Mouse (Mus musculus) hindbrain, embryonic 15.5 days (tissue): ENCODE results near the gene Pik3cd. TPM values are rescaled to one million over a fixed set of nuclear protein-coding genes. Genes with fewer than 3 reads are reported as not detected.

Source experiments
- ATAC-seq: fragments of 200-750 bp; cut with Nextera tagmentation; 2 replicates; pipeline ENCODE4 v1.8.0; 2017; ENCODE audit warnings: low read depth, moderate number of reproducible peaks, moderate TSS enrichment; ENCODE audit not compliant: low FRiP score
- H3K27ac ChIP-seq: fragments of 300-500 bp; sonication (generic); replicated peaks from 2 replicates; pipeline ENCODE4 v1.5.1; 2015; ENCODE audit warnings: mild to moderate bottlenecking, inconsistent platforms
- H3K27me3 ChIP-seq: fragments of 300-500 bp; sonication (generic); 2 replicates; pipeline ENCODE4 v1.6.1; 2015; ENCODE audit warnings: control low read depth, inconsistent platforms
- H3K36me3 ChIP-seq: fragments of 300-500 bp; sonication (generic); 2 replicates; pipeline ENCODE4 v1.6.1; 2015; ENCODE audit warnings: control low read depth, inconsistent platforms
- H3K4me1 ChIP-seq: fragments of 300-500 bp; sonication (generic); replicated peaks from 2 replicates; pipeline ENCODE4 v1.6.1; 2015; ENCODE audit warnings: control low read depth, inconsistent platforms
- H3K4me2 ChIP-seq: fragments of 300-500 bp; sonication (generic); 2 replicates; pipeline ENCODE4 v1.6.1; 2015; ENCODE audit warnings: moderate library complexity, mild to moderate bottlenecking, inconsistent platforms
- H3K4me3 ChIP-seq: fragments of 300-500 bp; sonication (generic); 2 replicates; pipeline ENCODE4 v1.5.1; 2015; ENCODE audit warnings: mild to moderate bottlenecking, inconsistent platforms
- H3K9ac ChIP-seq: fragments of 300-500 bp; sonication (generic); 2 replicates; pipeline ENCODE4 v1.6.1; 2015; ENCODE audit warnings: inconsistent platforms
- H3K9me3 ChIP-seq: fragments of 300-500 bp; sonication (generic); 2 replicates; pipeline ENCODE4 v1.6.1; 2016; ENCODE audit warnings: control low read depth, inconsistent platforms
- WGBS: fragments of 180-500 bp; shearing (Covaris S2); methylation state at CpG from one replicate; pipeline ENCODE4 v1.1.7; 2015; 5-methylcytosine and 5-hydroxymethylcytosine counted together
- polyA plus RNA-seq: library from polyadenylated mRNA; unstranded; fragments of >200 nt; fragmentation: Nextera tagmentation; extraction: Ambion mirVana; gene quantifications from 2 replicates; pipeline ENCODE4 v1.2.1, GENCODE M21; 2015

Gene Pik3cd
- polyA plus RNA-seq, 1 experiment from 2014 or later = 16.6 TPM

GRCm38 (mm10) chr4:149608309-149608638 lies 94.1 kb downstream of the Pik3cd start:
- H3K9ac ChIP-seq = no peak overlapping the region
- no peak overlapping the region for H3K4me2 ChIP-seq
- 92% methylated on average over 6 of the region's 6 CpGs for WGBS

GRCm38 (mm10) chr4:149607591-149608308 lies 94.6 kb downstream of the Pik3cd start:
- Histone ChIP-seq H3K9me3 (no peaks in the 10 kb centered on the region), H3K4me2 (no peak overlapping the region), H3K27ac (0 out of 2 replicates have a peak overlapping the region, but pooled peaks have one; percentile 25), H3K4me1 (peaks cover 43% of the 10 kb centered on the region), H3K36me3 (no peaks in the 10 kb centered on the region), H3K9ac (no peak overlapping the region; the same call in 1 of the 2 replicates), H3K4me3 (no peak overlapping the region), H3K27me3 (no peaks in the 10 kb centered on the region)
- 60% methylated on average over 20 of the region's 20 CpGs for WGBS
- ATAC-seq = no peak

More at GRCm38 (mm10) chr4:149608309-149608638, 94.1 kb downstream of the Pik3cd start:
- Histone ChIP-seq H3K27ac (no peak overlapping the region), H3K36me3 (no peaks in the 10 kb centered on the region), H3K27me3 (no peaks in the 10 kb centered on the region), H3K4me3 (no peak overlapping the region), H3K9me3 (no peaks in the 10 kb centered on the region), H3K4me1 (peaks cover 43% of the 10 kb centered on the region)
- ATAC-seq = no peak

- 34% methylated on average over 15 of the region's 15 CpGs for WGBS
- Histone ChIP-seq H3K36me3 (no peaks in the 10 kb centered on the region), H3K4me1 (peaks cover 49% of the 10 kb centered on the region), H3K4me3 (no peak overlapping the region), H3K27me3 (no peaks in the 10 kb centered on the region), H3K27ac (0 out of 2 replicates have a peak overlapping the region, but pooled peaks have one; percentile 25), H3K9ac (no peak overlapping the region), H3K9me3 (no peaks in the 10 kb centered on the region), H3K4me2 (no peak overlapping the region)
- ATAC-seq = no peak
Measured at GRCm38 (mm10) chr4:149606766-149607358, 95.5 kb downstream of the Pik3cd start.

- peak overlapping the region; percentile 17; the same call in 1 of the 2 replicates for H3K4me2 ChIP-seq
- 49% methylated on average over 18 of the region's 18 CpGs for WGBS
- H3K9me3 ChIP-seq = no peaks in the 10 kb centered on the region
- H3K27me3 ChIP-seq = no peaks in the 10 kb centered on the region
- ATAC-seq = peak; percentile 52
- peaks cover 51% of the 10 kb centered on the region for H3K4me1 ChIP-seq
- peak overlapping the region; percentile 62 for H3K27ac ChIP-seq
- H3K9ac ChIP-seq = no peak overlapping the region
- H3K4me3 ChIP-seq = no peak overlapping the region
- H3K36me3 ChIP-seq = no peaks in the 10 kb centered on the region
Measured at GRCm38 (mm10) chr4:149606056-149606455, 96.3 kb downstream of the Pik3cd start.

- Histone ChIP-seq H3K27me3 (no peaks in the 10 kb centered on the region), H3K4me2 (no peak overlapping the region), H3K9me3 (no peaks in the 10 kb centered on the region), H3K4me3 (no peak overlapping the region), H3K4me1 (peaks cover 55% of the 10 kb centered on the region), H3K36me3 (no peaks in the 10 kb centered on the region), H3K9ac (no peak overlapping the region), H3K27ac (no peak overlapping the region)
- ATAC-seq = no peak
- 79% methylated on average over 3 of the region's 3 CpGs for WGBS
Measured at GRCm38 (mm10) chr4:149604518-149604917, 97.9 kb downstream of the Pik3cd start.

- WGBS = 70% methylated on average over 1 of the region's 1 CpGs
- H3K4me1 ChIP-seq = peaks cover 48% of the 10 kb centered on the region
- no peak overlapping the region for H3K4me3 ChIP-seq
- no peaks in the 10 kb centered on the region for H3K9me3 ChIP-seq
- no peak overlapping the region for H3K27ac ChIP-seq
- no peak for ATAC-seq
- H3K36me3 ChIP-seq = no peaks in the 10 kb centered on the region
- no peak overlapping the region for H3K9ac ChIP-seq
- no peak overlapping the region for H3K4me2 ChIP-seq
- no peaks in the 10 kb centered on the region for H3K27me3 ChIP-seq
Measured at GRCm38 (mm10) chr4:149603860-149604259, 98.5 kb downstream of the Pik3cd start.

- Histone ChIP-seq H3K36me3 (no peaks in the 10 kb centered on the region), H3K9ac (no peak overlapping the region), H3K4me3 (no peak overlapping the region), H3K27me3 (no peaks in the 10 kb centered on the region), H3K4me2 (no peak overlapping the region), H3K4me1 (peaks cover 38% of the 10 kb centered on the region), H3K9me3 (no peaks in the 10 kb centered on the region), H3K27ac (no peak overlapping the region)
- 40% methylated on average over 7 of the region's 7 CpGs for WGBS
- no peak for ATAC-seq
Measured at GRCm38 (mm10) chr4:149602236-149602635, 100.1 kb downstream of the Pik3cd start.

GRCm38 (mm10) chr4:149601484-149601883 lies 100.9 kb downstream of the Pik3cd start:
- Histone ChIP-seq H3K9me3 (no peaks in the 10 kb centered on the region), H3K27me3 (no peaks in the 10 kb centered on the region), H3K27ac (0 out of 2 replicates have a peak overlapping the region, but pooled peaks have one; percentile 27), H3K4me3 (no peak overlapping the region), H3K4me1 (peaks cover 30% of the 10 kb centered on the region), H3K36me3 (no peaks in the 10 kb centered on the region), H3K4me2 (no peak overlapping the region), H3K9ac (no peak overlapping the region)
- ATAC-seq = no peak
- 37% methylated on average over 4 of the region's 4 CpGs for WGBS

- H3K4me2 ChIP-seq = no peak overlapping the region
- H3K9me3 ChIP-seq = no peaks in the 10 kb centered on the region
- no peaks in the 10 kb centered on the region for H3K36me3 ChIP-seq
- peaks cover 22% of the 10 kb centered on the region for H3K4me1 ChIP-seq
- no peaks in the 10 kb centered on the region for H3K27me3 ChIP-seq
- no peak overlapping the region for H3K27ac ChIP-seq
- WGBS = 89% methylated on average over 4 of the region's 4 CpGs
- no peak; the same call in 1 of the 2 replicates for ATAC-seq
- no peak overlapping the region for H3K9ac ChIP-seq
- no peak overlapping the region for H3K4me3 ChIP-seq
Measured at GRCm38 (mm10) chr4:149600130-149600529, 102.2 kb downstream of the Pik3cd start.

- WGBS = 84% methylated on average over 6 of the region's 6 CpGs
- H3K4me3 ChIP-seq = no peak overlapping the region
- H3K36me3 ChIP-seq = no peaks in the 10 kb centered on the region
- no peak overlapping the region for H3K9ac ChIP-seq
- no peaks in the 10 kb centered on the region for H3K27me3 ChIP-seq
- H3K27ac ChIP-seq = no peak overlapping the region
- no peak overlapping the region for H3K4me2 ChIP-seq
- H3K4me1 ChIP-seq = peaks cover 27% of the 10 kb centered on the region
- H3K9me3 ChIP-seq = no peaks in the 10 kb centered on the region
- no peak for ATAC-seq
Measured at GRCm38 (mm10) chr4:149599549-149599948, 102.8 kb downstream of the Pik3cd start.
